Mouse (Mus musculus) forebrain, embryonic 16.5 days (tissue): ENCODE data around the gene Tcf7l2. TPM values are rescaled to one million over a fixed set of nuclear protein-coding genes. Genes with fewer than 3 reads are reported as not detected.

Experiments used
- ATAC-seq: fragments of 200-750 bp; cut with Nextera tagmentation; 2 replicates; pipeline ENCODE4 v1.8.0; 2017; ENCODE audit warnings: mild to moderate bottlenecking, moderate library complexity
- H3K27ac ChIP-seq: fragments of 300-500 bp; sonication (generic); 2 replicates; pipeline ENCODE4 v1.5.1; 2014; ENCODE audit warnings: low read length, control low read depth
- H3K27me3 ChIP-seq: fragments of 300-500 bp; sonication (generic); replicated peaks from 2 replicates; pipeline ENCODE4 v1.6.1; 2014; ENCODE audit warnings: low read length; ENCODE audit not compliant: control insufficient read depth, insufficient read depth
- H3K36me3 ChIP-seq: fragments of 300-500 bp; sonication (generic); 2 replicates; pipeline ENCODE4 v1.6.1; 2014; ENCODE audit not compliant: control insufficient read depth, insufficient read depth
- H3K4me1 ChIP-seq: fragments of 300-500 bp; sonication (generic); replicated peaks from 2 replicates; pipeline ENCODE4 v1.6.1; 2014; ENCODE audit warnings: low read length; ENCODE audit not compliant: control insufficient read depth, insufficient read depth
- H3K4me2 ChIP-seq: fragments of 300-500 bp; sonication (generic); 2 replicates; pipeline ENCODE4 v1.6.1; 2014; ENCODE audit warnings: mild to moderate bottlenecking, low read length, control low read depth
- H3K4me3 ChIP-seq: fragments of 300-500 bp; sonication (generic); replicated peaks from 2 replicates; pipeline ENCODE4 v1.5.1; 2014; ENCODE audit warnings: mild to moderate bottlenecking, low read length, control low read depth
- H3K9ac ChIP-seq: fragments of 300-500 bp; sonication (generic); replicated peaks from 2 replicates; pipeline ENCODE4 v1.6.1; 2014; ENCODE audit warnings: low read depth, low read length, control low read depth
- H3K9me3 ChIP-seq: fragments of 300-500 bp; sonication (generic); 2 replicates; pipeline ENCODE4 v1.6.1; 2016; ENCODE audit warnings: low read length; ENCODE audit not compliant: control insufficient read depth
- WGBS: fragments of 180-500 bp; shearing (Covaris S2); extraction: QIAGEN DNeasy Blood & Tissue Kit; methylation state at CpG from one replicate; pipeline ENCODE4 v1.1.7; 2014; 5-methylcytosine and 5-hydroxymethylcytosine counted together
- polyA plus RNA-seq: library from polyadenylated mRNA; unstranded; fragments of >200 nt; fragmentation: Nextera tagmentation; extraction: Ambion mirVana; gene quantifications from 2 replicates; pipeline ENCODE4 v1.2.1, GENCODE M21; 2015

The Tcf7l2 gene
- polyA plus RNA-seq, 1 experiment from 2014 or later: 58.7 TPM

- no peak for ATAC-seq
- H3K4me3 ChIP-seq: no peak overlapping the region
- peaks cover 74% of the 10 kb centered on the region for H3K4me1 ChIP-seq
- no peaks in the 10 kb centered on the region for H3K9me3 ChIP-seq
- H3K36me3 ChIP-seq: no peaks in the 10 kb centered on the region
- WGBS: 11% methylated on average over 6 of the region's 6 CpGs
- peak overlapping the region; percentile 28; the same call in 1 of the 2 replicates for H3K4me2 ChIP-seq
- no peaks in the 10 kb centered on the region for H3K27me3 ChIP-seq
- H3K9ac ChIP-seq: 0 out of 2 replicates have a peak overlapping the region, but pooled peaks have one; percentile 23
- H3K27ac ChIP-seq: peak overlapping the region; percentile 6; the same call in 1 of the 2 replicates
Measured at GRCm38 (mm10) chr19:55748801-55749200, 7.2 kb downstream of the Tcf7l2 start.

GRCm38 (mm10) chr19:55749532-55749931 lies 7.9 kb downstream of the Tcf7l2 start:
- H3K9me3 ChIP-seq: no peaks in the 10 kb centered on the region
- ATAC-seq: peak; percentile 62; the same call in 1 of the 2 replicates
- H3K36me3 ChIP-seq: no peaks in the 10 kb centered on the region
- H3K4me3 ChIP-seq: no peak overlapping the region
- peaks cover 66% of the 10 kb centered on the region for H3K4me1 ChIP-seq
- no peak overlapping the region for H3K9ac ChIP-seq
- WGBS: 6% methylated on average over 7 of the region's 7 CpGs
- H3K27me3 ChIP-seq: no peaks in the 10 kb centered on the region
- no peak overlapping the region for H3K27ac ChIP-seq
- peak overlapping the region; percentile 38 for H3K4me2 ChIP-seq

- peak; percentile 57 for ATAC-seq
- peak overlapping the region; percentile 16; the same call in 1 of the 2 replicates for H3K4me3 ChIP-seq
- WGBS: 5% methylated on average over 13 of the region's 13 CpGs
- peak overlapping the region; percentile 38 for H3K4me2 ChIP-seq
- no peak overlapping the region for H3K27ac ChIP-seq
- H3K27me3 ChIP-seq: no peaks in the 10 kb centered on the region
- H3K4me1 ChIP-seq: peaks cover 61% of the 10 kb centered on the region
- H3K36me3 ChIP-seq: no peaks in the 10 kb centered on the region
- H3K9ac ChIP-seq: no peak overlapping the region
- H3K9me3 ChIP-seq: no peaks in the 10 kb centered on the region
Measured at GRCm38 (mm10) chr19:55750048-55750447, 8.4 kb downstream of the Tcf7l2 start.

- WGBS: 11% methylated on average over 7 of the region's 7 CpGs
- Histone ChIP-seq H3K4me1 (peaks cover 57% of the 10 kb centered on the region), H3K27ac (no peak overlapping the region), H3K9ac (no peak overlapping the region), H3K4me3 (peak overlapping the region; percentile 16; the same call in 1 of the 2 replicates), H3K4me2 (peak overlapping the region; percentile 38), H3K27me3 (no peaks in the 10 kb centered on the region), H3K36me3 (no peaks in the 10 kb centered on the region), H3K9me3 (no peaks in the 10 kb centered on the region)
- no peak for ATAC-seq
Measured at GRCm38 (mm10) chr19:55750465-55750864, 8.8 kb downstream of the Tcf7l2 start.

- no peak overlapping the region for H3K4me3 ChIP-seq
- peaks cover 41% of the 10 kb centered on the region for H3K4me1 ChIP-seq
- H3K9ac ChIP-seq: no peak overlapping the region
- H3K27me3 ChIP-seq: no peaks in the 10 kb centered on the region
- ATAC-seq: no peak
- WGBS: 14% methylated on average over 8 of the region's 8 CpGs
- no peaks in the 10 kb centered on the region for H3K9me3 ChIP-seq
- H3K27ac ChIP-seq: no peak overlapping the region
- H3K4me2 ChIP-seq: no peak overlapping the region
- no peaks in the 10 kb centered on the region for H3K36me3 ChIP-seq
Measured at GRCm38 (mm10) chr19:55752861-55753260, 11.2 kb downstream of the Tcf7l2 start.

GRCm38 (mm10) chr19:55754303-55754702 lies 12.7 kb downstream of the Tcf7l2 start:
- Histone ChIP-seq H3K9me3 (no peaks in the 10 kb centered on the region), H3K27ac (no peak overlapping the region), H3K4me1 (peaks cover 28% of the 10 kb centered on the region), H3K4me3 (no peak overlapping the region), H3K36me3 (no peaks in the 10 kb centered on the region), H3K9ac (no peak overlapping the region), H3K27me3 (no peaks in the 10 kb centered on the region), H3K4me2 (no peak overlapping the region)
- WGBS: 82% methylated on average over 7 of the region's 7 CpGs
- ATAC-seq: no peak

- peaks cover 17% of the 10 kb centered on the region for H3K4me1 ChIP-seq
- 94% methylated on average over 9 of the region's 9 CpGs for WGBS
- H3K9me3 ChIP-seq: no peaks in the 10 kb centered on the region
- no peak overlapping the region for H3K27ac ChIP-seq
- H3K27me3 ChIP-seq: no peaks in the 10 kb centered on the region
- no peaks in the 10 kb centered on the region for H3K36me3 ChIP-seq
- H3K4me2 ChIP-seq: no peak overlapping the region
- ATAC-seq: no peak
- no peak overlapping the region for H3K9ac ChIP-seq
- H3K4me3 ChIP-seq: no peak overlapping the region
Measured at GRCm38 (mm10) chr19:55755462-55755861, 13.8 kb downstream of the Tcf7l2 start.

- Histone ChIP-seq H3K4me1 (peaks cover 11% of the 10 kb centered on the region), H3K36me3 (no peaks in the 10 kb centered on the region), H3K4me3 (no peak overlapping the region), H3K9me3 (no peaks in the 10 kb centered on the region), H3K27ac (no peak overlapping the region), H3K9ac (no peak overlapping the region), H3K4me2 (no peak overlapping the region), H3K27me3 (no peaks in the 10 kb centered on the region)
- ATAC-seq: no peak
- 64% methylated on average over 8 of the region's 8 CpGs for WGBS
Measured at GRCm38 (mm10) chr19:55756707-55757106, 15.1 kb downstream of the Tcf7l2 start.

- no peaks in the 10 kb centered on the region for H3K9me3 ChIP-seq
- H3K27ac ChIP-seq: no peak overlapping the region
- H3K4me3 ChIP-seq: no peak overlapping the region
- WGBS: 85% methylated on average over 6 of the region's 6 CpGs
- peaks cover 8% of the 10 kb centered on the region for H3K4me1 ChIP-seq
- H3K9ac ChIP-seq: no peak overlapping the region
- H3K4me2 ChIP-seq: no peak overlapping the region
- no peaks in the 10 kb centered on the region for H3K27me3 ChIP-seq
- ATAC-seq: no peak
- H3K36me3 ChIP-seq: no peaks in the 10 kb centered on the region
Measured at GRCm38 (mm10) chr19:55757403-55757802, 15.8 kb downstream of the Tcf7l2 start.

GRCm38 (mm10) chr19:55758158-55758557 lies 16.5 kb downstream of the Tcf7l2 start:
- peaks cover under 1% of the 10 kb centered on the region; the same call in 1 of the 2 replicates for H3K4me1 ChIP-seq
- H3K9ac ChIP-seq: no peak overlapping the region
- H3K9me3 ChIP-seq: 0 out of 2 replicates have a peak, but pooled peaks cover 3% of the 10 kb centered on the region
- no peak for ATAC-seq
- no peak overlapping the region for H3K4me2 ChIP-seq
- H3K27ac ChIP-seq: no peak overlapping the region
- no peaks in the 10 kb centered on the region for H3K27me3 ChIP-seq
- no peaks in the 10 kb centered on the region for H3K36me3 ChIP-seq
- no peak overlapping the region for H3K4me3 ChIP-seq
